Mouse (Mus musculus): ENCODE measurements around the gene Dnah9.

DNA sequence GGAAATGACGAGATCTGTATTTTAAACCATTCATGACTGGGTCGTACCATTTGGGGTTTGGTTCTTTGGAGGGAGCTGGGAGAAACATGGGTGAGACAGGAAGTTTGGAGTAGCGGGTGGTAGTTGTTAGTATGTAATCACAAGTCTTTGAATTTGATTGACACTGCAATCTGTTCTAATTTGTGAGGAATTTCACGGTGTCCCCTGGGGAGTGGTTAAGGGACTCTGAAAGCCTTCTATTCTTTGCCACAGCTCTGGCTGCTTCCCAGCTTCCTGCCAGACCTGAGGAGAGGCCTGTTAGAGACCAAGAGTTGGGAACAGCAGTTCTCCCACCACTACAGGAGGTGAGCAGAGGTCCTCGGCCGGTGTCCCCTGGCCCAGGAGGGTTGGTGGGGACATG is 352.1 kb downstream of the Dnah9 start:
- TF ChIP-seq POLR2A (IDR thresholded peaks at IDR 0.05; ENCODE audit: borderline replicate concordance, low read depth, low read length): no peak
- TF ChIP-seq CTCF (IDR thresholded peaks at IDR 0.05; ENCODE audit: low read depth, low read length): no peak

Measured in bone marrow macrophage, adult 2 months (primary cell).